Mouse (Mus musculus): ENCODE measurements at regions not wholly inside any gene's neighbourhood (a gene's known extent, or its start where the extent isn't known, plus 50 kb on each side); places are given as distances from the start of the nearest gene placed in this dataset.

GRCm38 (mm10) chrX:13357973-13358372 is 77.2 kb downstream of the Ddx3x start:
- no peak for TF ChIP-seq CTCF (conservative IDR thresholded peaks at IDR 0.05; ENCODE audit: low read length)
- TF ChIP-seq NANOG (IDR thresholded peaks at IDR 0.05; ENCODE audit: borderline replicate concordance, low read length), result no peak

Measured in E14TG2a.4 (cell line).